Mouse (Mus musculus) kidney, postnatal 25 days (tissue): ENCODE data around the gene Cemip.
"Not testable (repeated sequence)": the region's sequence is repeated elsewhere in the genome, so short reads cannot be mapped to it uniquely, and the experiment has no call there.

Source experiments
- DNase-seq, 2 experiments: peaks; one replicate each; pipeline ENCODE4 v3.0.0; 2021; ENCODE audit warnings: mixed read lengths in 2 of 2

Gene Cemip

DNA sequence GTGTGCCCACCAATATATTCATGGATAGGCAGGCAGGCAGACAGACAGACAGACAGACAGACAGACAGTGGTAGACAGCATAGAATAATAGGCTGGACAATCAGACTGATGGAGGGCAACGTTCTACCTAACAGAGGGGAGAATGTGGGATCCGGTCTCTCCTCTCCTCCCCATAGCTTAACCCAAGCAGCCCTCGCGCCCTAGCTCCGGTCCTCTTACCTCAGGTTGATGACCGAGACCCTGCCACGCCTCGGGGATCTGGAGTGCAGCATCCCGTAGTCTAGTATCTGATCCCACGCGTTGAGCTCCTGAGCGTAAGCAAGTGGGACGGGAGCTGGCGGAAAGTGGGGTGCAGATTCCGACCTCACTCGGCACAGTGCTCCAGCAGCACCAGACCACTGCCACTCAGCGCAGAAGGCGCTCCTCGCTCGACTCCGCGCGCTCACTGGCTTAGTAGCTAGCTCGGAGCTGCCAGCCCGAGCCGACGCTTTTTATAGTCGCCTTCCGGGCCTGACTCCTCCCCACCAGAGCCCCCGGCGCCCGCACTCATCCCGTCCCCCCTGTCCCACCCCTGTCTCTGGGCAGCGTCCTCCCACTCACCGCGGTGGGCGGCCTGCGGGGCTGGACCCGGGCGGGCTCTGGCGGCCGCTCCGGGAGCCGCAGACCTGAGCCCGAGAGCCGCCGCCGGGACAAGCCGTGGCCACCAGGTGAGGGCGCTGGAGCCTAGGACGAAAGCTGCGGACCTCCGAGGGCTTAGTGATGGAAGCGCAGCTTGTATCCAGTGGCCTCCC is at the start of gene Cemip:
Gene Cemip, minus strand, starts transcription at position 464 of the 791 bp plus-strand sequence.
- peak; percentile 84 to 86 for DNase-seq

GRCm38 (mm10) chr7:84132704-84133103 is 46.4 kb upstream of the Cemip start:
- DNase-seq, result peak; percentile 91 to 92

DNA sequence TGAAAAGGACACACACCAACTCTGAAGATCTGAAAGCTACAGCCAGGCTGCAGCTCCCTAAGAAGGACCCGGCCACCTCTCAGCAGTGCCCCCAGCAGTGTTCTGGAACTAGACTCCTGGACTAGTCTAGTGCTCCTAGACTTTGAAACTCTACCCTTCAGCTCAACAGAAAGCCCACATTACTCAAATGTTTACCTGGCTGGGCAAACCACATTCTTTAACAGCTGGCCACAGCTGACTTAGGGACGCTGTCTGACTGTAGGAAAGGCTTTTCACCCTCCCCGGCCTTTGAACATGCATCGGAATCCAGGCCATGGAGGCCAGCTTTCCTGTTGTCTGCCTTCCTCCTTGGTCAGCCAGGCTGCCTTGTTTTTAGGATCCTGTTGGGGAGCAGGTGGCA is 45.4 kb upstream of the Cemip start:
- DNase-seq, result peak; percentile 44 to 53

GRCm38 (mm10) chr7:84128661-84129060 is 42.4 kb upstream of the Cemip start:
- DNase-seq, result peak; percentile 64 to 76

GRCm38 (mm10) chr7:84125730-84126129 is 39.4 kb upstream of the Cemip start:
- DNase-seq, result no peak

GRCm38 (mm10) chr7:84123651-84124050 is 37.3 kb upstream of the Cemip start:
- DNase-seq, result not testable (repeated sequence)

GRCm38 (mm10) chr7:84121778-84122177 is 35.5 kb upstream of the Cemip start:
- no peak for DNase-seq

GRCm38 (mm10) chr7:84120142-84120760 is 33.9 kb upstream of the Cemip start:
- no peak for DNase-seq

GRCm38 (mm10) chr7:84119216-84120105 is 33.2 kb upstream of the Cemip start:
- peak; percentile 44 to 51 for DNase-seq

DNA sequence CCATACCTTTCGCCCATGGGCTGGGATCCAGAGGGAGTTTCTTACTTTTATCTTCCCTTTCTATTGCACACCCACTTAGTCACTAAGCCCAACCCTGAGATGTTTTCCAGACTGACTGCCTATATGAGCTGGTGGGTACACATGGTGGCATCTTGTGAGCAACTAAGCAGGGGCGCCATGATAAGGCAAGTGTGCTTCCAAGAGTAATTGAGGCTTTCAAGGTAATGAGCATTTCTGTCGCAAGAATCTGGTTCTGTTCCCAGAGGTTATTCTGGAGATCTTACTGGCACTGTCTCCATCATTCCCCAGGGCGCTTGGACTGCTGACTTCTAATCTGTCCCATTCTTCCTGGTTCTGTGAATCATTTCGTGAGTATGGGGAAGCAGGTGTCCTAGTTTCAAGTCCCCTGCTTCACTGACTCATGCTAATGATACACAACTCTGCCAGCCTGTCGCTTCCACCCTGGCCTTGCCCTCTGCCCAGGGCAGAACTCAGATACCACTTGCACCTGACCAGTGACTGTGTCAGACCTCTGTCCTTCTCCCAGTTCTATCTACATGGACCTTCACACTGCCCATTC is 31.3 kb upstream of the Cemip start:
- DNase-seq, result peak; percentile 41 to 76

DNA sequence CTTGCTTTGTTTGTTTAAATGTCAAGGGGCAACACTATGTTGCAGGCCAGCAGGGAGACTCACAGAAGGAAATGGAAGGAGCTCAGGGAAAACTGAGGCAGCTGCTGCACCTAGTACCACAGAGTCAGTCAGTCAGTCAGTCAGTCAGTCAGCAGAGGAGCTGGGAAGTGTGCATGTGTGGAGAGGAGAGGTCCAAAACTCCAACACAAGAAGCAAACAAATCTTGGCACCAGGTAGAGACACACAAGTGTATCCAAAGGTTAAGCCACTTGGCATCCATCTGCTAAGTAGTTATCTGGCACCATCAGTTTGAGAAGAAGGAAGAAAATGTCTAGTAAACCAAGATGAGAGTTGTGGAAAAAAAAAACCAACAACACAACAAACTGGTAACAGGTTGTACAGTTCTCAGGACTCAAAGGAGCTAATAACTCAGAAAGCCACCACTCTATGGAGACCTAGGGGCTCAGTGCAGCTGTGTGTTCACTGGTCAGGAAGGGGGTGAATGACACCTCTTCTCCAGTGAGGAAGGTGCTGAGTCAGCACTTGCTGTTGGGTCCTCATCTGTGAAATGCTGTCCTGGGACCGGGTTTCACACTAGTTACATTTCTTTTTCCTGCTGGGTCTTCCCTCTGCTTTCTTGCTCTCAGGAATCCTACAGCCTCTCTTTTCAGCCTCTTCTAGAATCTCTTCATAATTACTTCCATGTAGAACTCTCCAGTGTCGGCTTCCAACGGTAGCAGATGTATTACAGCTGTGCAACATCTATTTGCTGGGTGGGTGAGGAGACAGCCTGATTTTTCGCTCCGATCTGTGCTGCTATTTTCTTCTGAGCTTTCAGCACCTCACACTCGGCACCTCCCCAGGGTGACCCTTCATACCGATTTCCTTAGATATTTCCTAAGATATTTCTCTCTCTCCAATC is 30.6 kb upstream of the Cemip start:
- peak; percentile 58 for DNase-seq

DNA sequence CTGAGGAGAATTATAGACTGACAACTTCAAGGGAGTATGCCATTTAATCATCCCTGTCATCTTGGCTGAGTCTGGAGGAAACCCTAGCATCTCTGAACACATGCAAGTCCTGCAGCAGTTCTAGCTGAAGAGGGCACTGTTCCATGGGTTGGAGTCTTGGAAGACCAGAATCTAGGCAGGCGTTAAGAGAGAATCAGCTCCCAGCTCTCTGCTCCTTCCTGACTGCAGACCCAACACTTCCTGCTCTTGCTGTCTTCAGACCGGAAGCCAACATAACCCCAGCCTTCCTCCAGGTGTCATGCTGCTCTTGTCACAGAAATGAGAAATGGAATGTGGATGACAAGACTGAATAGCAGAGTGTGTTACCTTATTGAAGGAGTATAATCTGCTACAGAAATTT is 29.1 kb upstream of the Cemip start:
- peak in 1 of 2 experiments; percentile 51 for DNase-seq

GRCm38 (mm10) chr7:84114775-84115174 is 28.5 kb upstream of the Cemip start:
- DNase-seq, result no peak

DNA sequence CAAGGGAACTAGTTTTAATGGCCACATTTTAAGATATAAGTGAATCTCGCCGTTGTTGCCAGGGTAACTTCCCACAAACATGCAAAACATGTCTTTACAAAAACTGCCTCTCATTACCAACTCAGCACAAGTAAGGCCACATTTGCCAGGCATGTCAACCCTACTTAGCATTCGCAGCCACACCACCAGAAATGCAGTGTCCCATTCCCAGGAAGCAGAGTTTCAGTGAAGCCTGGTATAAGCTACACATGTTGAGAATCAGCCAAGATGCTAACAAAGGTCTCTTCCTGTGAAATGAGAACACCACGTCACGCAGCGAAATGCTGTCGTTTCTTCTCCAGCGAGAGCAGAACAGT is 26.7 kb upstream of the Cemip start:
- no peak for DNase-seq

DNA sequence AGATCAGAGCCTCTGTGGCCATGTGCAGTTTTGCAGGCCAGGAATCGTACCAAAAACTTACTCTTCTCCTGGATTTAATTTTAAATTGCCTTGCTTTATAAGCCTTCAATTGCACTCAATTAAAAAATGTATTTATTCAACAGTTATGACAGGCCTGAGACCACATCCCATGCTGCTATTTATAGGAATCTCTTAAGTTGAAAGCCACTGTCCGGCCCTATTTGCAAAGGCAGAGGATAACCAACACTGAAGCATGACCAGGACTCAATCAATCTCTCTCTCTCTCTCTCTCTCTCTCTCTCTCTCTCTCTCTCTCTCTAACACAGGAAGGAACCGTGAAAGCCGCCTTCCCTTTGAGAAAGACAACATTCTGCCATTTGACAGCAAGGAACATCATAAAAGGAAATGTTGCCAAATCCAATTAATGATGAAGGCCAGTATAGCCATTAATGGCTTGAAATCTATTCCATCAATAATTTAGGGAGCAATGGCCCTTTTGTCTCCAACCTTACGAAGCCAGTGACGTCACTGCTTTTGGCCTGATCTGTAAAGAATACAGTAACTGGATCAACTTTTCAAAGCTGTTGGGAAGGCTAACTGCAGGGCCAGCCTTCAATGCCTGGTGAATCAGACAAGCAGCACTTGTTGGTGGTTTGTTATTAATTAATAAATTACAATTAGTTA is 26.2 kb upstream of the Cemip start:
- no peak for DNase-seq

DNA sequence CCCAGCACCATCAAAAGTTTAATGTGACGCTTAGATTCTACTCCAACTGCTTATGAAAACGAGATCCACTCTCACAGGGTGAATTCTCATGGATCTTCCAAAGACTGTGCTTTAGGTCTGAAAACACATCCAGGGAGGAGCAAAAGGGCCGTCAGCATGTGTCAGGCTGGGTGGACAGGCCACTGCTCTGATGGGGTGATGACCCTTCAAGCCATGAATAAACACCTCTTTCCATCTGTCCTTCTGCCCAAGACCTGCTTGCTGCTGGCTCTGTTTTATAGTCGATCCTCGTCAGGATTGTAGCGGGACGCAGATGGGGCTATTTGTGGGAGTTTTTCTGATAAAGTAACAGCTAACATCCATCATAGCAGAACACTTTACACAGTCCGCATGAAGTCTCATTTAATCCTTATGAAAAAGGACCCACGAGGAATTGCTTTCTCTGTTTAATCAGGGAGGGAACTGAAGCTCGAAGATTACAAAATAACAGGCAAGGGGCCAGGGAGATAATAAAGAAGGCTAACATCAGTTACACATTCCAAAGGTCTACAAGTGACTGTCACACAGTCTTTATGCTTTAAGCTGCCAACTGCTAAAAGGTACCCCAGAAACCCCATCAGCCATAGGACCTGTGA is 25.5 kb upstream of the Cemip start:
- DNase-seq, result no peak

DNA sequence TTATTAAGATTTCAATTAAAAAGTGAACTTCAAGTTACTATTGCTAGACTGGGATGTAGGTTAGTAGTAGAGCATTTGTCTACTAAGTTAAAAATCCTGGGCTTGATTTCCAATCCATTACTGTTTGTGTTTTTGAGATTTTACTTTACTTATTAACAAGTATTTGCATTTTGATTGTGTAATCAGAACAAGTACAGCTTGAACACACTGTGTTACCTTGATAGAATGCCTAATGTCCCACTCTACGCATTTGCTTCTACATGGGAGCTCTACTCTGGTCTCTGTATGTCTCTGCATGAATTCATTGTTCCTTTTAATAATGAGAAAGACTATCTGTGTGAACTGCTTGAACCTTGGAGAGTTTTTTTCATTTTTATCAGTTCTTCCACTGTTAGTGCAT is 20.6 kb upstream of the Cemip start:
- no peak for DNase-seq

DNA sequence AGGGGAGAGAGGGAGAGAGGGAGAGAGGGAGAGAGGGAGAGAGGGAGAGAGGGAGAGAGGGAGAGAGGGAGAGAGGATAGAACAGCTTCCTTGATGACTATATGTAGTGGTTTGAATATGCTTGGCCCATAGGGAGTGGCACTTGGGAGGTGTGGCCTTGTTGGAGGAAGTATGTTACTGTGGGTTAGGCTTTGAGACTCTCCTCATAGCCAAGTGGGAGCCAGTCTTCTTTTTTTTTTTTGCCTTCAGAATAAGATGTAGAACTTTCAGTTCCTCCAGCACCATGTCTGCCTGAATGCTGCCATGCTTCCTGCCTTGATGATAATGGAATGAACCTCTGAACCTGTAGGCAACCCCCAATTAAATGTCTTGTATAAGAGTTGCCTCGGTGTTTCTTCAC is 16.3 kb upstream of the Cemip start:
- DNase-seq, result no peak

- no peak for DNase-seq
These were observed 14.4 kb upstream of the Cemip start for GRCm38 (mm10) chr7:84100672-84101071.

DNA sequence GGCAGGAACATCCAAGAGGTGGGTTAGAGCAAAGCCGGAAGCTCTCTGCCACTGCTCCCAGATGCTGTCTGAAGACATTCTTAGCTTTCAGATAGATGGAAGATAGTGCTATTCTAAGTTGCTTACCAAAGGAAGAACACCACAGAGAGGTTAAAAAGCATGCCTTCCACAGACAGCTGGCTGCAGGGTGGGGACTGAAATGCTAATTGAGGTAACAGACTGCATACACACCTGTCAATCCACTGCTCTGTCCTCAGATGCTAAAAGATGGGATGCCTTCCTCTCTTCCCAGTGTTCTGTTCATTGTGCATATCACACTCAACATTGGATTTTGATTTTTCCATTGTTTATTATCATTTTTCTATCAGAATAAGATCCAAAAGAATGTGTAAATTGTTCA is 11.8 kb upstream of the Cemip start:
- DNase-seq, result no peak

GRCm38 (mm10) chr7:84096501-84096900 is 10.2 kb upstream of the Cemip start:
- peak; percentile 82 to 89 for DNase-seq
